Mouse (Mus musculus): ENCODE data around the gene Gm17078.

DNA sequence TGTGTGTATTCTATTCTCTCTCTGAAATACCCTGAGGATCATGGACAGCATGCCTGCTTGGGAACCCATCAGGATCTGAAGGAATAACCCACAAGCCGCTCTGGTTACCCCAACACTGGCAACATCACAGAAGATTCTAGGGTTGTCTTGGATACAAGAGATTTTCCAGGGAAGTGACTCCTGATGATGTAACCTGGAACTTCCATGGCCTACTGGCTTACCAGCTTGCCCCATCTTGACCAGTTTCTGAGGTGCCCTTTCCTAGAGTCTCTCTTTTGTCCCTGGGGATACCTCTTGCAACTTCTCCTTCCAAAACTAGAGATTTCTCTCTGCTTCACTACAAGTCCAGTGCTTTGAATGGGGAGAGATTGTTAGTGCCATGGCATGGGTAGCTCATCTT lies at the start of gene Gm17078:
- TF ChIP-seq CTCF (IDR thresholded peaks at IDR 0.05; ENCODE audit: low read depth, low read length) (no peak), POLR2A (IDR thresholded peaks at IDR 0.05; ENCODE audit: extremely low read depth, insufficient read depth, low read length) (no peak)
